Mouse (Mus musculus): ENCODE data around the gene Cd19. TPM values are rescaled to one million over a fixed set of nuclear protein-coding genes. Genes with fewer than 3 reads are reported as not detected.

Gene Cd19
- polyA plus RNA-seq, 1 experiment from 2014 or later, result not detected

DNA sequence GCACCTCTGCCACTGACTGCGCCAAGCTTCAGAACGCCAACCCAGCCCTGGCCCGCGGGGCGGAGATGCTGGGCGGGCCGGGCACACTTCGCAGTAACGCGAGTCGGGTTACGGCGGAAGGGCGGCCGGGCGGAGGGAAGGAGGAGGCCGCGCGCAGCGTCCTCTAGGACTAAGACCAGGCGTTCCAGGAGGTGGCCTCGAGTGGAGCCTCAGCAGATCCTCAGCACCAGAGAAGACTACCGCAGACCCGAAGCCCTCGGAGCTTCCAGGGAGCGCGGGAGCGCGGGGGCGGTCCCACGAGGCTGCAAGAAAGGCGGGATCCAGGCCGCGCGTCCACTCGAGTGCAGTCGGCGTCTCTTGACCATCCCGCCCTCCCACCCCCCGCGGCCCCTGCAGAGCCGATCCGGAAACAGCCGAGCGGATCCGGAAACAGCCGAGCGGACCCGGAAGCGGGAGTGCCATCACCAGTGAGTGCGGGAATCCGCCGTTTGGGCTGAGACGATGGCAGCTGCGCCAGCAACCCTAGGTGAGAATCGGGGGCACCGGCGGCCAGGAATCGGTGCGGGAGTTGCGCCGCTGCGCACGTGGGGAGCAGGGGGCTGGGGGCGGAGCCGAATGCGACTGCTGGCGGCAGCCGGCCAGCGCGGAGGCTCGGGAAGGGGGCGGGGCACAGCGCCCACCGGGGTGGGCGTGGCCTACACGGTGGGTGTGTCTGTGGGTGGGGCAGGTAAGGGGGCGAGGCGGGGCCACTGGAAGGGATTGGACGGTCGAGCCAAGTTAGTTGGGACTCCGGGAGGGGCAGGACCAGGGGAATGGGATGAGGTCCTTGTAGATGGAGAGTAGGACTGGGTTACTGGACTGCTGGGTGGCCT lies 14.2 kb upstream of the Cd19 start, which contains the start of gene Rabep2:
Gene Rabep2, plus strand, starts transcription at position 129 of the 872 bp plus-strand sequence.
- H3K4me3 ChIP-seq (ENCODE audit: low read depth, low read length), result peak within 1 kb of the TSS; percentile 67
- H3K27ac ChIP-seq (ENCODE audit: low read length), result peak within 1 kb of the TSS; percentile 84
- peak; percentile 93 for ATAC-seq (ENCODE audit: insufficient number of reproducible peaks, insufficient read depth, low FRiP score, low read depth)
- H3K27me3 ChIP-seq (ENCODE audit: control insufficient read depth, insufficient read depth, low read length), result no peaks in the 10 kb centered on the region
- WGBS, result under 1% methylated on average over 76 of the region's 82 CpGs
- H3K36me3 ChIP-seq (ENCODE audit: control insufficient read depth, insufficient read depth, low read length), result peaks cover 3% of the 10 kb centered on the region; the same call in 1 of the 2 replicates
- peak within 1 kb of the TSS; percentile 75 for H3K4me2 ChIP-seq (replicated peaks; ENCODE audit: low read depth, low read length)
- peak within 1 kb of the TSS; percentile 61 for H3K9ac ChIP-seq (replicated peaks; ENCODE audit: low read depth, low read length)
- H3K4me1 ChIP-seq (ENCODE audit: control insufficient read depth, insufficient read depth, low read length), result peaks cover 10% of the 10 kb centered on the region
- H3K9me3 ChIP-seq (ENCODE audit: control insufficient read depth, low read depth, low read length), result no peaks in the 10 kb centered on the region; the same call in 1 of the 2 replicates

DNA sequence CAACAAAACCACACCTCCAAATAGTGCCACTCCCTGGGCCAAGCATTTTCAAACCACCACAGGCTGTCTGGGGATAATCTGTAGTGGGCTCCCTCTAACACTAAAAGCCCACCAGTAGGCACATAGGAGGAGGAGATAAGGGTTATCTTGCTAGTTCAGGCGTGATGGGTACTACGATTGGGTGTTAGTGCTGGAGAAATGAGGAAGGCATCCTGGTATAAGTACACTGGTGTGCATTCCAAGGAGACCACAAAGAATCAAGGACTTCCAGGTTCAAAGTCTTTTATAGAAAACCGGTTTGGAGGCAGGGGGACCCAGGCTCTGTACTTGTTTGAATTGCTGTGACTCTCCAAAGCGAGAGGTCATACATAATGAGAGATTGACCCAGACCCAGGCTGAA lies 13.5 kb upstream of the Cd19 start:
- Histone ChIP-seq H3K9me3 (ENCODE audit: control insufficient read depth, low read depth, low read length) (no peaks in the 10 kb centered on the region; the same call in 1 of the 2 replicates), H3K27ac (ENCODE audit: low read length) (peak overlapping the region; percentile 84), H3K4me3 (ENCODE audit: low read depth, low read length) (peak overlapping the region; percentile 67), H3K27me3 (ENCODE audit: control insufficient read depth, insufficient read depth, low read length) (no peaks in the 10 kb centered on the region), H3K36me3 (ENCODE audit: control insufficient read depth, insufficient read depth, low read length) (no peaks in the 10 kb centered on the region), H3K4me2 (replicated peaks; ENCODE audit: low read depth, low read length) (peak overlapping the region; percentile 75), H3K9ac (replicated peaks; ENCODE audit: low read depth, low read length) (peak overlapping the region; percentile 61), H3K4me1 (ENCODE audit: control insufficient read depth, insufficient read depth, low read length) (peaks cover 10% of the 10 kb centered on the region)
- 10% methylated on average over 4 of the region's 4 CpGs for WGBS
- peak; percentile 1; the same call in 1 of the 2 replicates for ATAC-seq (ENCODE audit: insufficient number of reproducible peaks, insufficient read depth, low FRiP score, low read depth)

DNA sequence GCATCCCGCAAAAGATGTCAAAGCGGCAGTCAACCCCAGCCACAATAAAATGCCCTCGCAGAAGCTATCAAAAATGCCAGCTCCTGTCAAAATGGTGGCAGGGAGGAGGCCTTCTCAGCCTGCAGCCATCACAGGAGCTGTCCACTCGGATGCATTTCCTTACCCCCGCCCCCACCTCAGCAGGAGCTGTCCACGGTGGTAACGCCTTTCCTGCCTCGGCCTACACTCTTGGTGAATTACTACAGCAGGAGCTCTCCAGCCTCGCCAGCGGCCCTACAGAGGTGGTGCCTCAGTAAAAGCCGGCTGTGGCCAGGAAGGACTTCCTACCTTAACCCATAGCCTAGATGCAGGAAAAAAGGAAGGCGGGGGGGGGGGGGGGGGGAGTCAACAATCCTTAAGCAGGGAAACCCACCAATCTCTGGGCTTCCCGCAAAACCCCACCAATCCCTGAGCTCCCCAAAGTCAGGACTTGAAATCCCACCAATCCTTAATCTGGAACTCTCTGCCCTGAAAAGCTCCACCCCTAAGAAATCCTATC lies 12.7 kb upstream of the Cd19 start:
- ATAC-seq (ENCODE audit: insufficient number of reproducible peaks, insufficient read depth, low FRiP score, low read depth), result no peak
- Histone ChIP-seq H3K27ac (ENCODE audit: low read length) (no peak overlapping the region), H3K4me3 (ENCODE audit: low read depth, low read length) (no peak overlapping the region), H3K4me2 (replicated peaks; ENCODE audit: low read depth, low read length) (no peak overlapping the region), H3K9ac (replicated peaks; ENCODE audit: low read depth, low read length) (no peak overlapping the region), H3K36me3 (ENCODE audit: control insufficient read depth, insufficient read depth, low read length) (no peaks in the 10 kb centered on the region), H3K27me3 (ENCODE audit: control insufficient read depth, insufficient read depth, low read length) (no peaks in the 10 kb centered on the region), H3K4me1 (ENCODE audit: control insufficient read depth, insufficient read depth, low read length) (peaks cover 10% of the 10 kb centered on the region), H3K9me3 (ENCODE audit: control insufficient read depth, low read depth, low read length) (no peaks in the 10 kb centered on the region; the same call in 1 of the 2 replicates)
- WGBS, result 45% methylated on average over 12 of the region's 13 CpGs

DNA sequence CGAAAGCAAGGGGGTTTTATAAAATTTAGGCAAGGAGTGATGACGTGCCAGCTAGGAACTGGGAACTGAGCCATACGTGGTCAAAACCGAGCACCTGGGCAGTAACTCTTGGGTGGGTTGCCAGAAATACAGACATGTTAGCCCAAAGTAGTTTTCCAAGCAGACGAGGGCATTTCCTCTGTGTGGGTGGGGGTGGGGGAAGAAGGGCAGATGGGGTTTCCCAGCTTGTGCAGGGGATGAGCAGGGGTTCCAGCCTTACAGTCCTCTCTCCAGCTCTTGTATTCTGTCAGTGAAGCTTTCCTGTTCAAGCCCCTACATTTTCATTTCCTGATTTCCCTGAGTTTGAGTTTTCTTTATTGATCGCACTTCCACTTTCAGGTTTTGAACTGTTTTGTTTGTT lies 9.5 kb upstream of the Cd19 start:
- 87% methylated on average over 6 of the region's 6 CpGs for WGBS
- no peak overlapping the region for H3K4me2 ChIP-seq (replicated peaks; ENCODE audit: low read depth, low read length)
- H3K9me3 ChIP-seq (ENCODE audit: control insufficient read depth, low read depth, low read length), result no peaks in the 10 kb centered on the region; the same call in 1 of the 2 replicates
- H3K4me1 ChIP-seq (ENCODE audit: control insufficient read depth, insufficient read depth, low read length), result 0 out of 2 replicates have a peak, but pooled peaks cover 3% of the 10 kb centered on the region
- H3K27me3 ChIP-seq (ENCODE audit: control insufficient read depth, insufficient read depth, low read length), result no peaks in the 10 kb centered on the region
- no peaks in the 10 kb centered on the region for H3K36me3 ChIP-seq (ENCODE audit: control insufficient read depth, insufficient read depth, low read length)
- H3K27ac ChIP-seq (ENCODE audit: low read length), result no peak overlapping the region
- H3K9ac ChIP-seq (replicated peaks; ENCODE audit: low read depth, low read length), result no peak overlapping the region
- no peak overlapping the region for H3K4me3 ChIP-seq (ENCODE audit: low read depth, low read length)
- ATAC-seq (ENCODE audit: insufficient number of reproducible peaks, insufficient read depth, low FRiP score, low read depth), result no peak

DNA sequence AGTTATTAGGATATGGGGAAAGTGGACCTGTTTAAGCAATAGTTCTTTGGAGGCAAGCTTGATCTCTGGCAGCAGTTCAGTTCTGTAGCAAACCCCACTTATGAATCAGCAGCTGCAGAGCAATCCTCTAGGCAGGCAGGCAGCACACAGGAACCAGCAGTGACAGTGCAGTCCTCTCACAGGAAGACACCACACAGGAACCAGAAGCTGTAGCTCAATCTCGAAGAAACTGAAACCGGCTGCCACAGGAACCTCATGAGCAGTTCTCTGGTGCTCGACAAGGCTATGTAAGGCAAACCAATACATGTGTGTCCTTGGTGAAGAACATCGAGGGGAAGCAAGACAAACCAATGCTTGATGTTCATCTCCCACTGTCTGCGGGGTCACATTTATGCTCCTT lies 7.1 kb upstream of the Cd19 start:
- no peak for ATAC-seq (ENCODE audit: insufficient number of reproducible peaks, insufficient read depth, low FRiP score, low read depth)
- Histone ChIP-seq H3K36me3 (ENCODE audit: control insufficient read depth, insufficient read depth, low read length) (no peaks in the 10 kb centered on the region), H3K27me3 (ENCODE audit: control insufficient read depth, insufficient read depth, low read length) (no peaks in the 10 kb centered on the region), H3K4me1 (ENCODE audit: control insufficient read depth, insufficient read depth, low read length) (no peaks in the 10 kb centered on the region), H3K4me3 (ENCODE audit: low read depth, low read length) (no peak overlapping the region), H3K9me3 (ENCODE audit: control insufficient read depth, low read depth, low read length) (no peaks in the 10 kb centered on the region; the same call in 1 of the 2 replicates), H3K9ac (replicated peaks; ENCODE audit: low read depth, low read length) (no peak overlapping the region), H3K4me2 (replicated peaks; ENCODE audit: low read depth, low read length) (no peak overlapping the region), H3K27ac (ENCODE audit: low read length) (no peak overlapping the region)
- 87% methylated on average over 5 of the region's 5 CpGs for WGBS

DNA sequence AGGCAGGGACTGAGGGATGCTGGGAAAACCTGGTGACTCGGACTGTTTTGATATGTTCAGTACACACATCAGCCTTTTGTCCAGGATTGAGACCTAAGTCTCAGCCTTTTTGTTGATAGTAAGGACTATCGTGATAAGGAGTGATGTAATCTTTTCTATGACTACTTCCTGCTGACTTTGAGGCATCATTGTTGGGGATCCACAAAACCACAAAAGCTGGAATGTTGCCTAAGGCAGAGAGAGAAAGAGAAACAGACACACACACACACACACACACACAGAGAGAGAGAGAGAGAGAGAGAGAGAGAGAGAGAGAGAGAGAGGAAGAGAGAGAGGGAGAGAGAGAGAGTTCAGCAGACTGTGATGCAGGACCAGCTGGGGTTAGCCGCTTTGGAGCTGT lies 3.8 kb upstream of the Cd19 start:
- no peaks in the 10 kb centered on the region for H3K9me3 ChIP-seq (ENCODE audit: control insufficient read depth, low read depth, low read length)
- no peak overlapping the region for H3K9ac ChIP-seq (replicated peaks; ENCODE audit: low read depth, low read length)
- no peaks in the 10 kb centered on the region for H3K27me3 ChIP-seq (ENCODE audit: control insufficient read depth, insufficient read depth, low read length)
- no peak overlapping the region for H3K4me3 ChIP-seq (ENCODE audit: low read depth, low read length)
- no peak overlapping the region for H3K4me2 ChIP-seq (replicated peaks; ENCODE audit: low read depth, low read length)
- no peaks in the 10 kb centered on the region for H3K4me1 ChIP-seq (ENCODE audit: control insufficient read depth, insufficient read depth, low read length)
- H3K36me3 ChIP-seq (ENCODE audit: control insufficient read depth, insufficient read depth, low read length), result no peaks in the 10 kb centered on the region
- H3K27ac ChIP-seq (ENCODE audit: low read length), result no peak overlapping the region
- no peak for ATAC-seq (ENCODE audit: insufficient number of reproducible peaks, insufficient read depth, low FRiP score, low read depth)
- 49% methylated on average over 3 of the region's 3 CpGs for WGBS

DNA sequence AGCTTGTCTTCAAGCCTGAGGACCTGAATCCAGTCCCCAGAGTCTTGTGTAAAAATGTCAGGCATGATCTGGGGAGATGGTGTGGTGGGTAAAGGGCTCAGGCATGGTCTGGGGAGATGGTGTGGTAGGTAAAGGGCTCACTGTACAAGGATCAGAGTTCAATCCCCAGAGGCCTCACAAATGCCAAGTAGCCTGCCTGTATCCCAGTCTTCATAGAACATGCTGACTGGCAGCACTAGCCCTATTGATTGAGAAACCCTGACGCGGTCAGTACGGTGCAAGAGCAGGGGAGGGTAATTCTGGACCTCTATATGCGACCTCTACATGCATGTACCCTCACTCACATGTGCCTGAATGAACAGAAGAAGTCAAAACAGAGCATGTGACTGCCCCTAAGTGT lies 2.9 kb upstream of the Cd19 start:
- H3K4me3 ChIP-seq (ENCODE audit: low read depth, low read length), result no peak overlapping the region
- ATAC-seq (ENCODE audit: insufficient number of reproducible peaks, insufficient read depth, low FRiP score, low read depth), result no peak
- H3K9ac ChIP-seq (replicated peaks; ENCODE audit: low read depth, low read length), result no peak overlapping the region
- H3K9me3 ChIP-seq (ENCODE audit: control insufficient read depth, low read depth, low read length), result no peaks in the 10 kb centered on the region
- no peaks in the 10 kb centered on the region for H3K36me3 ChIP-seq (ENCODE audit: control insufficient read depth, insufficient read depth, low read length)
- no peaks in the 10 kb centered on the region for H3K4me1 ChIP-seq (ENCODE audit: control insufficient read depth, insufficient read depth, low read length)
- no peak overlapping the region for H3K4me2 ChIP-seq (replicated peaks; ENCODE audit: low read depth, low read length)
- no peaks in the 10 kb centered on the region for H3K27me3 ChIP-seq (ENCODE audit: control insufficient read depth, insufficient read depth, low read length)
- no peak overlapping the region for H3K27ac ChIP-seq (ENCODE audit: low read length)
- 81% methylated on average over 4 of the region's 4 CpGs for WGBS

DNA sequence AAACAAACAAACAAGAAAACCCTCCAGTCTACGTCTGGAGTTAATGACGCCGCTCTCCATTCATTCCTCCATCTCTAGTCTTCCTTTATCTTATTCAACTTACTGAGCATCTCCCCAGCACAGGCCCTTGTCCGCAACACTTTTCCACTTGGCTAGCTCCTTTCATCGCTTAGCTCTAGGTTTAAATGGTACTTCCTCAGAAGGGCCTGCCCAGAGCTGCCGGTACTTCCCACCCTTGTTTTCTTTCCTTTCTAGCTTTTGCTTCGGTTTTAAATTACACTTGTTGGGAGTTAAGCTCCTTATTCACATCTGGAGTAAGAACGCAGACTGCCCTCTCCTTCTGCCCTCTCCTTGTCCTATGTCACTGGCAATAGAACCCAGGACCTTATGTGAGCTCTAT lies 2.4 kb upstream of the Cd19 start:
- H3K27ac ChIP-seq (ENCODE audit: low read length), result no peak overlapping the region
- no peaks in the 10 kb centered on the region for H3K27me3 ChIP-seq (ENCODE audit: control insufficient read depth, insufficient read depth, low read length)
- no peak overlapping the region for H3K4me2 ChIP-seq (replicated peaks; ENCODE audit: low read depth, low read length)
- H3K9ac ChIP-seq (replicated peaks; ENCODE audit: low read depth, low read length), result no peak overlapping the region
- H3K9me3 ChIP-seq (ENCODE audit: control insufficient read depth, low read depth, low read length), result no peaks in the 10 kb centered on the region
- no peak overlapping the region for H3K4me3 ChIP-seq (ENCODE audit: low read depth, low read length)
- no peaks in the 10 kb centered on the region for H3K36me3 ChIP-seq (ENCODE audit: control insufficient read depth, insufficient read depth, low read length)
- no peak for ATAC-seq (ENCODE audit: insufficient number of reproducible peaks, insufficient read depth, low FRiP score, low read depth)
- H3K4me1 ChIP-seq (ENCODE audit: control insufficient read depth, insufficient read depth, low read length), result no peaks in the 10 kb centered on the region
- 64% methylated on average over 8 of the region's 8 CpGs for WGBS
